Mouse (Mus musculus): ENCODE results near the gene Catip. TPM values are rescaled to one million over a fixed set of nuclear protein-coding genes. Genes with fewer than 3 reads are reported as not detected.

The Catip gene
- polyA plus RNA-seq, 1 experiment from 2014 or later: 0.33 TPM

DNA sequence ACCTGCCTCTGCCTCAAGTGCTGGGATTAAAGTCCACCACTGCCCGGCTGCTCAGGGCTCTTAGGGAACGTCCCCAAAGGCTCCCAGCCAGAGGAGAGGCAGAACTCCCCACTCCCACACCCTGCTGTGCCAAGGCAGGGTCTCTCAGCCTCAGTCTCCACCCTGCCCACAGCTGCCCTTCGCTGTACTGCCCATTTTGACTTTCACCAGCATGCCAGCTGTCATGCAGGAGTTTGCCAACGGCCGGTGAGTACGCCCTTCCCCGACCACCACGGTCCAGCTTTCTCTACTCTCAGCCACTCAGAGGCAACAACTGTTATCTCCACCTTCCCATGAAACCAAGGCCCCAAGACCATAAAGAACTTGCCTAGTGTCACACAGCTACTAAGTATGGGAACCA lies 22.6 kb downstream of the Catip start:
- Histone ChIP-seq H3K9me3 (ENCODE audit: control insufficient read depth) (no peaks in the 10 kb centered on the region), H3K4me3 (ENCODE audit: low read depth, low read length) (no peak overlapping the region), H3K27me3 (replicated peaks; ENCODE audit: control insufficient read depth, insufficient read depth, low read length) (no peaks in the 10 kb centered on the region), H3K27ac (ENCODE audit: low read depth, low read length) (no peak overlapping the region), H3K4me1 (replicated peaks; ENCODE audit: control insufficient read depth, insufficient read depth, low read length) (peaks cover under 1% of the 10 kb centered on the region; the same call in 1 of the 2 replicates), H3K4me2 (replicated peaks; ENCODE audit: low read depth) (no peak overlapping the region), H3K36me3 (ENCODE audit: control insufficient read depth, insufficient read depth) (no peaks in the 10 kb centered on the region; the same call in 1 of the 2 replicates), H3K9ac (ENCODE audit: low read depth, low read length) (no peak overlapping the region)
- no peak for TF ChIP-seq CTCF (IDR thresholded peaks at IDR 0.05; ENCODE audit: low read depth)
- no peak for ATAC-seq
- WGBS: 71% methylated on average over 8 of the region's 8 CpGs

- Histone ChIP-seq H3K4me3 (ENCODE audit: low read depth, low read length) (no peak overlapping the region), H3K4me1 (replicated peaks; ENCODE audit: control insufficient read depth, insufficient read depth, low read length) (peaks cover 5% of the 10 kb centered on the region; the same call in 1 of the 2 replicates), H3K4me2 (replicated peaks; ENCODE audit: low read depth) (no peak overlapping the region), H3K9ac (ENCODE audit: low read depth, low read length) (no peak overlapping the region), H3K27me3 (replicated peaks; ENCODE audit: control insufficient read depth, insufficient read depth, low read length) (no peaks in the 10 kb centered on the region), H3K27ac (ENCODE audit: low read depth, low read length) (no peak overlapping the region), H3K36me3 (ENCODE audit: control insufficient read depth, insufficient read depth) (no peaks in the 10 kb centered on the region; the same call in 1 of the 2 replicates), H3K9me3 (ENCODE audit: control insufficient read depth) (no peaks in the 10 kb centered on the region)
- no peak for ATAC-seq
- WGBS: 91% methylated on average over 10 of the region's 10 CpGs
- no peak for TF ChIP-seq CTCF (IDR thresholded peaks at IDR 0.05; ENCODE audit: low read depth)
Measured at GRCm38 (mm10) chr1:74385064-74385463, 23.2 kb downstream of the Catip start.

DNA sequence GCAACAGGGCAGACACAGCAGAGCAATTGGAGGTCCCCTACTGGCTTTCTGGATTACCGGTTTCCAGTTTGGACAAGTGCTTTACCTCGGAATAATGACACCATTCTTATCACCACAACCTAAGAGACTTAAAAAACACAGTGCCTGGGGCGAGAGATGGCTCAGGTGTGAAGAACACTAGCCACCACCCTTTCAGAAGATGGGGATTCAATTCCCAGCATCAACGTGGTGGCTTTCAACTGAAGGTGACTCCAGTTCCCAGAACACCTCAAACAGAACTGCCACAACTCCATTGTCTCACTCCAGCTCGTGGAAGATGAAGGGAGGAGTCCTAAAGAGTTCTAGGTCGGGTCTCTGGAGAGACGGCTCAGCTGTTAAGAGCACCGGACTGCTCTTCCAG lies 23.6 kb downstream of the Catip start:
- ATAC-seq: no peak
- WGBS: 89% methylated on average over 8 of the region's 8 CpGs
- H3K36me3 ChIP-seq (ENCODE audit: control insufficient read depth, insufficient read depth): no peaks in the 10 kb centered on the region; the same call in 1 of the 2 replicates
- no peaks in the 10 kb centered on the region for H3K9me3 ChIP-seq (ENCODE audit: control insufficient read depth)
- no peak overlapping the region for H3K4me3 ChIP-seq (ENCODE audit: low read depth, low read length)
- H3K27me3 ChIP-seq (replicated peaks; ENCODE audit: control insufficient read depth, insufficient read depth, low read length): no peaks in the 10 kb centered on the region
- TF ChIP-seq CTCF (IDR thresholded peaks at IDR 0.05; ENCODE audit: low read depth): no peak
- H3K27ac ChIP-seq (ENCODE audit: low read depth, low read length): no peak overlapping the region
- H3K9ac ChIP-seq (ENCODE audit: low read depth, low read length): no peak overlapping the region
- H3K4me2 ChIP-seq (replicated peaks; ENCODE audit: low read depth): no peak overlapping the region
- peaks cover 5% of the 10 kb centered on the region; the same call in 1 of the 2 replicates for H3K4me1 ChIP-seq (replicated peaks; ENCODE audit: control insufficient read depth, insufficient read depth, low read length)

- ATAC-seq: no peak
- Histone ChIP-seq H3K4me3 (ENCODE audit: low read depth, low read length) (peak overlapping the region; percentile 45), H3K27me3 (replicated peaks; ENCODE audit: control insufficient read depth, insufficient read depth, low read length) (no peaks in the 10 kb centered on the region), H3K27ac (ENCODE audit: low read depth, low read length) (peak overlapping the region; percentile 98), H3K9me3 (ENCODE audit: control insufficient read depth) (no peaks in the 10 kb centered on the region), H3K36me3 (ENCODE audit: control insufficient read depth, insufficient read depth) (no peaks in the 10 kb centered on the region; the same call in 1 of the 2 replicates), H3K9ac (ENCODE audit: low read depth, low read length) (peak overlapping the region; percentile 61; the same call in 1 of the 2 replicates), H3K4me2 (replicated peaks; ENCODE audit: low read depth) (peak overlapping the region; percentile 65), H3K4me1 (replicated peaks; ENCODE audit: control insufficient read depth, insufficient read depth, low read length) (peaks cover 5% of the 10 kb centered on the region; the same call in 1 of the 2 replicates)
- 45% methylated on average over 8 of the region's 10 CpGs for WGBS
- TF ChIP-seq CTCF (IDR thresholded peaks at IDR 0.05; ENCODE audit: low read depth): no peak
Measured at GRCm38 (mm10) chr1:74386363-74386713, 24.4 kb downstream of the Catip start.

GRCm38 (mm10) chr1:74386714-74387385 lies 24.9 kb downstream of the Catip start:
- H3K4me2 ChIP-seq (replicated peaks; ENCODE audit: low read depth): peak overlapping the region; percentile 65
- peak; percentile 75 for ATAC-seq
- H3K9me3 ChIP-seq (ENCODE audit: control insufficient read depth): no peaks in the 10 kb centered on the region
- H3K27ac ChIP-seq (ENCODE audit: low read depth, low read length): peak overlapping the region; percentile 98
- no peaks in the 10 kb centered on the region; the same call in 1 of the 2 replicates for H3K36me3 ChIP-seq (ENCODE audit: control insufficient read depth, insufficient read depth)
- H3K27me3 ChIP-seq (replicated peaks; ENCODE audit: control insufficient read depth, insufficient read depth, low read length): no peaks in the 10 kb centered on the region
- WGBS: 0% methylated on average over 26 of the region's 26 CpGs
- peak overlapping the region; percentile 45 for H3K4me3 ChIP-seq (ENCODE audit: low read depth, low read length)
- peak; percentile 78 for TF ChIP-seq CTCF (IDR thresholded peaks at IDR 0.05; ENCODE audit: low read depth)
- peak overlapping the region; percentile 61 for H3K9ac ChIP-seq (ENCODE audit: low read depth, low read length)
- peaks cover 5% of the 10 kb centered on the region; the same call in 1 of the 2 replicates for H3K4me1 ChIP-seq (replicated peaks; ENCODE audit: control insufficient read depth, insufficient read depth, low read length)

GRCm38 (mm10) chr1:74387386-74387988 lies 25.6 kb downstream of the Catip start:
- Histone ChIP-seq H3K27me3 (replicated peaks; ENCODE audit: control insufficient read depth, insufficient read depth, low read length) (no peaks in the 10 kb centered on the region), H3K4me1 (replicated peaks; ENCODE audit: control insufficient read depth, insufficient read depth, low read length) (peaks cover 5% of the 10 kb centered on the region), H3K36me3 (ENCODE audit: control insufficient read depth, insufficient read depth) (no peaks in the 10 kb centered on the region; the same call in 1 of the 2 replicates), H3K4me3 (ENCODE audit: low read depth, low read length) (peak overlapping the region; percentile 45), H3K9me3 (ENCODE audit: control insufficient read depth) (no peaks in the 10 kb centered on the region), H3K9ac (ENCODE audit: low read depth, low read length) (no peak overlapping the region; the same call in 1 of the 2 replicates), H3K27ac (ENCODE audit: low read depth, low read length) (peak overlapping the region; percentile 98), H3K4me2 (replicated peaks; ENCODE audit: low read depth) (peak overlapping the region; percentile 65)
- TF ChIP-seq CTCF (IDR thresholded peaks at IDR 0.05; ENCODE audit: low read depth): no peak
- no peak for ATAC-seq
- 57% methylated on average over 15 of the region's 15 CpGs for WGBS

Data from intestine, postnatal 0 days (tissue).